Mouse (Mus musculus): ENCODE measurements around the gene Osbpl8. TPM values are rescaled to one million over a fixed set of nuclear protein-coding genes. Genes with fewer than 3 reads are reported as not detected.

Osbpl8 gene
- polyA plus RNA-seq, 1 experiment from 2014 or later: 16.1 TPM

GRCm38 (mm10) chr10:111308850-111309501 is 144.4 kb downstream of the Osbpl8 start:
- H3K4me3 ChIP-seq: no peak overlapping the region
- 91% methylated on average over 13 of the region's 13 CpGs for WGBS
- no peaks in the 10 kb centered on the region for H3K27me3 ChIP-seq

GRCm38 (mm10) chr10:111313282-111313681 is 148.7 kb downstream of the Osbpl8 start:
- H3K27ac ChIP-seq (replicated peaks): no peak overlapping the region

More at GRCm38 (mm10) chr10:111308850-111309501, 144.4 kb downstream of the Osbpl8 start:
- Histone ChIP-seq H3K4me2 (no peak overlapping the region), H3K27ac (replicated peaks) (no peak overlapping the region), H3K9ac (no peak overlapping the region), H3K9me3 (no peaks in the 10 kb centered on the region), H3K36me3 (no peaks in the 10 kb centered on the region), H3K4me1 (replicated peaks) (no peaks in the 10 kb centered on the region)
- no peak for ATAC-seq (ENCODE audit: low FRiP score, low read depth)

GRCm38 (mm10) chr10:111314636-111315395 is 150.3 kb downstream of the Osbpl8 start:
- no peak overlapping the region for H3K4me2 ChIP-seq
- no peak overlapping the region for H3K9ac ChIP-seq
- no peak overlapping the region for H3K27ac ChIP-seq (replicated peaks)
- no peaks in the 10 kb centered on the region for H3K27me3 ChIP-seq
- H3K36me3 ChIP-seq: no peaks in the 10 kb centered on the region
- H3K4me1 ChIP-seq (replicated peaks): no peaks in the 10 kb centered on the region
- H3K9me3 ChIP-seq: no peaks in the 10 kb centered on the region
- ATAC-seq (ENCODE audit: low FRiP score, low read depth): no peak
- H3K4me3 ChIP-seq: no peak overlapping the region
- WGBS: 84% methylated on average over 10 of the region's 10 CpGs

More at GRCm38 (mm10) chr10:111313282-111313681, 148.7 kb downstream of the Osbpl8 start:
- Histone ChIP-seq H3K9ac (no peak overlapping the region), H3K9me3 (no peaks in the 10 kb centered on the region), H3K4me2 (no peak overlapping the region), H3K4me3 (no peak overlapping the region), H3K36me3 (no peaks in the 10 kb centered on the region), H3K4me1 (replicated peaks) (no peaks in the 10 kb centered on the region), H3K27me3 (no peaks in the 10 kb centered on the region)
- 83% methylated on average over 6 of the region's 6 CpGs for WGBS
- no peak for ATAC-seq (ENCODE audit: low FRiP score, low read depth)

GRCm38 (mm10) chr10:111315940-111316339 is 151.4 kb downstream of the Osbpl8 start:
- no peaks in the 10 kb centered on the region for H3K9me3 ChIP-seq
- ATAC-seq (ENCODE audit: low FRiP score, low read depth): no peak
- H3K36me3 ChIP-seq: no peaks in the 10 kb centered on the region
- H3K4me3 ChIP-seq: no peak overlapping the region
- WGBS: 93% methylated on average over 3 of the region's 3 CpGs
- H3K4me2 ChIP-seq: no peak overlapping the region
- H3K9ac ChIP-seq: no peak overlapping the region
- no peaks in the 10 kb centered on the region for H3K4me1 ChIP-seq (replicated peaks)
- H3K27ac ChIP-seq (replicated peaks): no peak overlapping the region
- H3K27me3 ChIP-seq: no peaks in the 10 kb centered on the region

- H3K27ac ChIP-seq (replicated peaks): no peak overlapping the region
- 69% methylated on average over 3 of the region's 3 CpGs for WGBS
These were observed 153.5 kb downstream of the Osbpl8 start for GRCm38 (mm10) chr10:111318021-111318420.

GRCm38 (mm10) chr10:111318805-111319500 is 154.4 kb downstream of the Osbpl8 start:
- no peaks in the 10 kb centered on the region for H3K27me3 ChIP-seq
- H3K4me3 ChIP-seq: no peak overlapping the region
- H3K9me3 ChIP-seq: no peaks in the 10 kb centered on the region
- WGBS: 90% methylated on average over 9 of the region's 9 CpGs
- no peaks in the 10 kb centered on the region for H3K36me3 ChIP-seq
- no peak overlapping the region for H3K27ac ChIP-seq (replicated peaks)
- ATAC-seq (ENCODE audit: low FRiP score, low read depth): no peak
- no peak overlapping the region for H3K4me2 ChIP-seq
- no peak overlapping the region for H3K9ac ChIP-seq
- no peaks in the 10 kb centered on the region for H3K4me1 ChIP-seq (replicated peaks)

More at GRCm38 (mm10) chr10:111318021-111318420, 153.5 kb downstream of the Osbpl8 start:
- no peaks in the 10 kb centered on the region for H3K27me3 ChIP-seq
- H3K4me3 ChIP-seq: no peak overlapping the region
- H3K36me3 ChIP-seq: no peaks in the 10 kb centered on the region
- no peak overlapping the region for H3K9ac ChIP-seq
- 0 out of 2 replicates have a peak, but pooled peaks have one; percentile 54 for ATAC-seq (ENCODE audit: low FRiP score, low read depth)
- no peaks in the 10 kb centered on the region for H3K9me3 ChIP-seq
- H3K4me2 ChIP-seq: no peak overlapping the region
- no peaks in the 10 kb centered on the region for H3K4me1 ChIP-seq (replicated peaks)

- Histone ChIP-seq H3K4me3 (no peak overlapping the region), H3K4me1 (replicated peaks) (no peaks in the 10 kb centered on the region), H3K27me3 (no peaks in the 10 kb centered on the region), H3K27ac (replicated peaks) (no peak overlapping the region), H3K4me2 (no peak overlapping the region), H3K9me3 (no peaks in the 10 kb centered on the region), H3K9ac (no peak overlapping the region), H3K36me3 (no peaks in the 10 kb centered on the region)
- no peak for ATAC-seq (ENCODE audit: low FRiP score, low read depth)
These were observed 156.0 kb downstream of the Osbpl8 start for GRCm38 (mm10) chr10:111320579-111320978.

- Histone ChIP-seq H3K4me1 (replicated peaks) (no peaks in the 10 kb centered on the region), H3K27me3 (no peaks in the 10 kb centered on the region), H3K4me3 (no peak overlapping the region), H3K9ac (no peak overlapping the region), H3K36me3 (no peaks in the 10 kb centered on the region), H3K4me2 (no peak overlapping the region), H3K27ac (replicated peaks) (no peak overlapping the region), H3K9me3 (no peaks in the 10 kb centered on the region)
- ATAC-seq (ENCODE audit: low FRiP score, low read depth): no peak
- 84% methylated on average over 4 of the region's 4 CpGs for WGBS
These were observed 163.4 kb downstream of the Osbpl8 start for GRCm38 (mm10) chr10:111327957-111328356.

GRCm38 (mm10) chr10:111329326-111329725 is 164.8 kb downstream of the Osbpl8 start:
- ATAC-seq (ENCODE audit: low FRiP score, low read depth): no peak
- Histone ChIP-seq H3K4me1 (replicated peaks) (no peaks in the 10 kb centered on the region), H3K27me3 (no peaks in the 10 kb centered on the region), H3K27ac (replicated peaks) (no peak overlapping the region), H3K36me3 (no peaks in the 10 kb centered on the region), H3K9me3 (no peaks in the 10 kb centered on the region), H3K9ac (no peak overlapping the region), H3K4me3 (no peak overlapping the region), H3K4me2 (no peak overlapping the region)
- WGBS: 84% methylated on average over 5 of the region's 5 CpGs

- 94% methylated on average over 2 of the region's 2 CpGs for WGBS
- no peak for ATAC-seq (ENCODE audit: low FRiP score, low read depth)
- H3K27ac ChIP-seq (replicated peaks): no peak overlapping the region
These were observed 170.3 kb downstream of the Osbpl8 start for GRCm38 (mm10) chr10:111334902-111335301.

GRCm38 (mm10) chr10:111335517-111336352 is 171.2 kb downstream of the Osbpl8 start:
- WGBS: 21% methylated on average over 29 of the region's 29 CpGs
- H3K4me2 ChIP-seq: peak overlapping the region; percentile 31
- ATAC-seq (ENCODE audit: low FRiP score, low read depth): no peak

More at GRCm38 (mm10) chr10:111334902-111335301, 170.3 kb downstream of the Osbpl8 start:
- H3K4me1 ChIP-seq (replicated peaks): 0 out of 2 replicates have a peak, but pooled peaks cover 7% of the 10 kb centered on the region
- no peaks in the 10 kb centered on the region for H3K27me3 ChIP-seq
- H3K9ac ChIP-seq: no peak overlapping the region
- no peak overlapping the region for H3K4me2 ChIP-seq
- H3K9me3 ChIP-seq: no peaks in the 10 kb centered on the region
- H3K4me3 ChIP-seq: no peak overlapping the region
- H3K36me3 ChIP-seq: no peaks in the 10 kb centered on the region

More at GRCm38 (mm10) chr10:111335517-111336352, 171.2 kb downstream of the Osbpl8 start:
- Histone ChIP-seq H3K27me3 (no peaks in the 10 kb centered on the region), H3K9me3 (no peaks in the 10 kb centered on the region), H3K4me1 (replicated peaks) (0 out of 2 replicates have a peak, but pooled peaks cover 7% of the 10 kb centered on the region), H3K36me3 (no peaks in the 10 kb centered on the region), H3K4me3 (no peak overlapping the region), H3K27ac (replicated peaks) (no peak overlapping the region), H3K9ac (no peak overlapping the region)
